Mouse (Mus musculus) hindbrain, embryonic 15.5 days (tissue): ENCODE measurements at regions not wholly inside any gene's neighbourhood (a gene's known extent, or its start where the extent isn't known, plus 50 kb on each side); places are given as distances from the start of the nearest gene placed in this dataset.
A peak's percentile ranks its signal among the peaks of the same experiment; 100 is the strongest.

Experiments
- ATAC-seq: fragments of 200-750 bp; cut with Nextera tagmentation; 2 replicates; pipeline ENCODE4 v1.8.0; 2017; ENCODE audit warnings: low read depth, moderate number of reproducible peaks, moderate TSS enrichment; ENCODE audit not compliant: low FRiP score
- H3K27ac ChIP-seq: fragments of 300-500 bp; sonication (generic); replicated peaks from 2 replicates; pipeline ENCODE4 v1.5.1; 2015; ENCODE audit warnings: mild to moderate bottlenecking, inconsistent platforms
- H3K27me3 ChIP-seq: fragments of 300-500 bp; sonication (generic); 2 replicates; pipeline ENCODE4 v1.6.1; 2015; ENCODE audit warnings: control low read depth, inconsistent platforms
- H3K36me3 ChIP-seq: fragments of 300-500 bp; sonication (generic); 2 replicates; pipeline ENCODE4 v1.6.1; 2015; ENCODE audit warnings: control low read depth, inconsistent platforms
- H3K4me1 ChIP-seq: fragments of 300-500 bp; sonication (generic); replicated peaks from 2 replicates; pipeline ENCODE4 v1.6.1; 2015; ENCODE audit warnings: control low read depth, inconsistent platforms
- H3K4me2 ChIP-seq: fragments of 300-500 bp; sonication (generic); 2 replicates; pipeline ENCODE4 v1.6.1; 2015; ENCODE audit warnings: moderate library complexity, mild to moderate bottlenecking, inconsistent platforms
- H3K4me3 ChIP-seq: fragments of 300-500 bp; sonication (generic); 2 replicates; pipeline ENCODE4 v1.5.1; 2015; ENCODE audit warnings: mild to moderate bottlenecking, inconsistent platforms
- H3K9ac ChIP-seq: fragments of 300-500 bp; sonication (generic); 2 replicates; pipeline ENCODE4 v1.6.1; 2015; ENCODE audit warnings: inconsistent platforms
- H3K9me3 ChIP-seq: fragments of 300-500 bp; sonication (generic); 2 replicates; pipeline ENCODE4 v1.6.1; 2016; ENCODE audit warnings: control low read depth, inconsistent platforms
- WGBS: fragments of 180-500 bp; shearing (Covaris S2); methylation state at CpG from one replicate; pipeline ENCODE4 v1.1.7; 2015; 5-methylcytosine and 5-hydroxymethylcytosine counted together

DNA sequence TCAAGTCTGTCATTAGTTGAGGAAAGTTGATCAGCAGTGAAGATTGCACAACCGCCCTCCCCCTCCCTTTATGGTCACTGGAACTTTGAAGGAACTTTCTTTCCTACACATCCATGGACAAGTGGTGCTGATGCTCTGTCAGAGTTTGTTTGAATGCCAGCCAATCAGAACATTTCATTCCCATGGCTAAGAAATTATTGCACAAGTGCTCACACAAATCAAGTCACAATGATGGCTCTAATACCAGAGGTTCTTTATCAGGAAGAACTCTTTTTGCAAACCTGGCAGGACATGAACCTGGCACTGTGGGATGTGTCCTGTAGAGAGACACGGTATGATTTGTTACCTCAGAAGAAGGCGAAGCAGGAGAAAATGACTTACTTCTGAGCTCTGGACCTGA is 54.3 kb upstream of the Spry2 start:
- ATAC-seq: no peak
- Histone ChIP-seq H3K9ac (no peak overlapping the region), H3K9me3 (no peaks in the 10 kb centered on the region), H3K27me3 (no peaks in the 10 kb centered on the region), H3K36me3 (no peaks in the 10 kb centered on the region), H3K4me3 (no peak overlapping the region), H3K4me1 (no peaks in the 10 kb centered on the region), H3K4me2 (no peak overlapping the region), H3K27ac (no peak overlapping the region)
- 94% methylated on average over 3 of the region's 3 CpGs for WGBS

GRCm38 (mm10) chr14:105955082-105955481 is 58.5 kb upstream of the Spry2 start:
- no peaks in the 10 kb centered on the region for H3K36me3 ChIP-seq
- H3K4me2 ChIP-seq: no peak overlapping the region
- WGBS: 94% methylated on average over 11 of the region's 11 CpGs
- no peak overlapping the region for H3K4me3 ChIP-seq
- no peak overlapping the region for H3K9ac ChIP-seq
- H3K27me3 ChIP-seq: no peaks in the 10 kb centered on the region
- ATAC-seq: no peak
- H3K4me1 ChIP-seq: no peaks in the 10 kb centered on the region
- H3K27ac ChIP-seq: no peak overlapping the region
- no peaks in the 10 kb centered on the region for H3K9me3 ChIP-seq

GRCm38 (mm10) chr14:105956796-105957195 is 60.2 kb upstream of the Spry2 start:
- Histone ChIP-seq H3K4me1 (no peaks in the 10 kb centered on the region), H3K27me3 (no peaks in the 10 kb centered on the region), H3K9me3 (no peaks in the 10 kb centered on the region), H3K4me3 (no peak overlapping the region), H3K36me3 (no peaks in the 10 kb centered on the region), H3K4me2 (no peak overlapping the region), H3K27ac (no peak overlapping the region), H3K9ac (no peak overlapping the region)
- ATAC-seq: no peak
- WGBS: 69% methylated on average over 4 of the region's 4 CpGs

DNA sequence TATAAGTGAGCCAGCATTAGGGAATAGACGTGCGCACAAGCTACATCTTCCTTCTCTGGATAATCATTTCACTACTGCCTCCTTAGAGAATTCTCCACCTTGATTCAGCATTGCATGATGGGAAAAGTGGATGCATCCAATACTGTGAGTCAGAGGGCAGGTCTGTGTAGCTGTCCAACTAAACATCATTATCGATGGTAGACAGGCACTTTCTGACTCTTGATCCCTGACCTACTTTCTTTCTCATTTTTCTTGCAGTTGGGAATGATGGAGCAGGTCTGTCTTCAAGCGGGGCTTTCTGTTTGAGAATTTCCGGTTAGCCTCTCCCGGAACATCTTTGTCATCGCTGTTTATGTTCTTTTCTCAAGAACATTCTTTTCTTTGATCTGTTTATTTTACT is 61.4 kb upstream of the Spry2 start:
- 94% methylated on average over 7 of the region's 7 CpGs for WGBS
- no peak for ATAC-seq
- Histone ChIP-seq H3K27me3 (no peaks in the 10 kb centered on the region), H3K4me2 (no peak overlapping the region), H3K36me3 (no peaks in the 10 kb centered on the region), H3K27ac (no peak overlapping the region), H3K9me3 (no peaks in the 10 kb centered on the region), H3K4me3 (no peak overlapping the region), H3K4me1 (no peaks in the 10 kb centered on the region), H3K9ac (no peak overlapping the region)

GRCm38 (mm10) chr14:105979544-105980323 is 83.1 kb upstream of the Spry2 start:
- peak overlapping the region; percentile 16; the same call in 1 of the 2 replicates for H3K4me2 ChIP-seq
- WGBS: 62% methylated on average over 15 of the region's 15 CpGs
- H3K27me3 ChIP-seq: no peaks in the 10 kb centered on the region
- ATAC-seq: no peak
- no peak overlapping the region for H3K27ac ChIP-seq
- H3K9me3 ChIP-seq: no peaks in the 10 kb centered on the region
- no peak overlapping the region for H3K9ac ChIP-seq
- no peak overlapping the region for H3K4me3 ChIP-seq
- H3K4me1 ChIP-seq: 0 out of 2 replicates have a peak, but pooled peaks cover 3% of the 10 kb centered on the region
- H3K36me3 ChIP-seq: no peaks in the 10 kb centered on the region

DNA sequence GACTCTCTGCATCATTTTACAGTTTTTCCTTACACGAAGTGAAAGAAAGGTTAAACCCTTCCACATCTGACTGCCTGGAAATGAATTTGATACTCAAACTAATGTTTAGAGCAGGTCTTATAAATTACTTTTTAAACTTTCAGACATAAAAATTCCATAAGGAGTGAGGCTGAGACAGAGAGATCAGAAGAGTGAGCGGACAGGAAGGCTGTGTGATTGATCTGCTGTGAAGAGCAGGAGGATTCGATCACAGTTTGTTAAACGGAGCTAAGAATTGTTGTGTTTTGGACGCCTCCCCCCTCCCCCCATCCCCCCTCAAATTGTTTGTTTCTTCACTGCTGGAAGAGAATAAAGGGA is 83.7 kb upstream of the Spry2 start:
- H3K4me2 ChIP-seq: no peak overlapping the region
- H3K4me1 ChIP-seq: 0 out of 2 replicates have a peak, but pooled peaks cover 3% of the 10 kb centered on the region

GRCm38 (mm10) chr14:105987341-105987882 is 90.8 kb upstream of the Spry2 start:
- ATAC-seq: no peak

More for the DNA sequence above, 83.7 kb upstream of the Spry2 start:
- Histone ChIP-seq H3K36me3 (no peaks in the 10 kb centered on the region), H3K4me3 (no peak overlapping the region), H3K9ac (no peak overlapping the region), H3K27me3 (no peaks in the 10 kb centered on the region), H3K9me3 (no peaks in the 10 kb centered on the region), H3K27ac (no peak overlapping the region)
- no peak for ATAC-seq
- 50% methylated on average over 5 of the region's 5 CpGs for WGBS

GRCm38 (mm10) chr14:105988738-105989137 is 92.1 kb upstream of the Spry2 start:
- Histone ChIP-seq H3K9ac (no peak overlapping the region), H3K4me3 (no peak overlapping the region), H3K36me3 (no peaks in the 10 kb centered on the region), H3K4me2 (no peak overlapping the region), H3K27me3 (no peaks in the 10 kb centered on the region), H3K27ac (no peak overlapping the region), H3K4me1 (no peaks in the 10 kb centered on the region), H3K9me3 (no peaks in the 10 kb centered on the region)
- ATAC-seq: no peak

More at GRCm38 (mm10) chr14:105987341-105987882, 90.8 kb upstream of the Spry2 start:
- Histone ChIP-seq H3K9me3 (no peaks in the 10 kb centered on the region), H3K4me1 (no peaks in the 10 kb centered on the region), H3K27ac (no peak overlapping the region), H3K4me3 (no peak overlapping the region), H3K4me2 (no peak overlapping the region), H3K27me3 (no peaks in the 10 kb centered on the region), H3K36me3 (no peaks in the 10 kb centered on the region), H3K9ac (no peak overlapping the region)
- 94% methylated on average over 4 of the region's 4 CpGs for WGBS

- H3K4me2 ChIP-seq: no peak overlapping the region
- H3K9ac ChIP-seq: no peak overlapping the region
- no peaks in the 10 kb centered on the region for H3K4me1 ChIP-seq
- WGBS: 89% methylated on average over 3 of the region's 3 CpGs
- ATAC-seq: no peak
- no peaks in the 10 kb centered on the region for H3K9me3 ChIP-seq
- no peaks in the 10 kb centered on the region for H3K27me3 ChIP-seq
- H3K36me3 ChIP-seq: no peaks in the 10 kb centered on the region
- H3K4me3 ChIP-seq: no peak overlapping the region
- H3K27ac ChIP-seq: no peak overlapping the region
These were observed 96.5 kb upstream of the Spry2 start for GRCm38 (mm10) chr14:105993124-105993523.

GRCm38 (mm10) chr14:105999801-106000200 is 103.2 kb upstream of the Spry2 start:
- Histone ChIP-seq H3K4me2 (no peak overlapping the region), H3K4me3 (no peak overlapping the region), H3K27ac (no peak overlapping the region), H3K9ac (no peak overlapping the region), H3K27me3 (no peaks in the 10 kb centered on the region), H3K4me1 (no peaks in the 10 kb centered on the region), H3K9me3 (no peaks in the 10 kb centered on the region), H3K36me3 (no peaks in the 10 kb centered on the region)
- WGBS: 79% methylated on average over 6 of the region's 6 CpGs
- ATAC-seq: no peak

DNA sequence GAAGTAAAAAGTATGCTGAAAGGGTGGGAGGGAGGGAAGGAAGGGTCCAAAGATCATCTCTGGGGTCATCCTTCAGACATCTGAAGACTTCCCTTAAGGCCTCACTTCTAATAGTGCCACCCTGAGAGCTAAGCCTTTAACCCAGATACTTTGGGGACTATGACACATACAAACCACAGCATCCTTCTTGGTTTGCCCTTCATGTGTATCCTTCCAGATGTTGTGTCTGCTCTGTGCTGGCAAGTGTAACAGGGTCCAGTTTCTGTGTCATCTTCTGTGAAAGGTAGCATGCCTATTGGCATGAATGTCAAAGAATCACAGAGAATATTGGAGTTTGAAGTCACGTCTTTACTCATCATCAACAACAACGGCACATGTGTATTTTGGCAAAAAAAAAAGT is 98.2 kb upstream of the Trim52 start:
- Histone ChIP-seq H3K36me3 (no peaks in the 10 kb centered on the region), H3K9me3 (no peaks in the 10 kb centered on the region), H3K4me1 (no peaks in the 10 kb centered on the region), H3K9ac (no peak overlapping the region), H3K27ac (no peak overlapping the region), H3K4me3 (no peak overlapping the region), H3K27me3 (no peaks in the 10 kb centered on the region), H3K4me2 (no peak overlapping the region)
- WGBS: 93% methylated on average over 2 of the region's 2 CpGs
- ATAC-seq: no peak

DNA sequence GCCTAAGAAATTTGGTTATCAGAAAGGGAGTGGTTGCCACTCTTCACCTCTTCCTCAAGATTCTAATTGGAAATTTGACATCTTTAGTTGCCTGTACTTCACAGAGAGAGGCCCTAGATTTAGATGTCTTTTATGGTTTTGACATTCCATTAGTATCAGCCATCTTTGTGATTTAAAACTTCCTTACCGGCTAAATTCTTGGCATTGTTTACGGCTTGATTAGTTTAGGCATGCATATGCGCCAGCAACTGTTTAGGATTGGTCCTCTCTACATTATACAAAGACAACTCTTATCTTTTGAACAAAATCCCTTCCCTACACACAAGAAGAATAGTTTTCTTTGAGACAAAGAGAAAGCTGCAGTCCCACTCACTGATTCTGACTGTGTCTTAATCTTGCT is 97.0 kb upstream of the Trim52 start:
- no peak overlapping the region for H3K4me3 ChIP-seq
- no peak overlapping the region for H3K27ac ChIP-seq
- no peak for ATAC-seq
- no peaks in the 10 kb centered on the region for H3K27me3 ChIP-seq
- H3K4me2 ChIP-seq: no peak overlapping the region
- H3K36me3 ChIP-seq: no peaks in the 10 kb centered on the region
- no peak overlapping the region for H3K9ac ChIP-seq
- no peaks in the 10 kb centered on the region for H3K9me3 ChIP-seq
- H3K4me1 ChIP-seq: no peaks in the 10 kb centered on the region
- 78% methylated on average over 3 of the region's 3 CpGs for WGBS

GRCm38 (mm10) chr14:106010961-106011360 is 95.0 kb upstream of the Trim52 start:
- H3K27ac ChIP-seq: no peak overlapping the region
- H3K27me3 ChIP-seq: no peaks in the 10 kb centered on the region
- no peak overlapping the region for H3K4me2 ChIP-seq
- H3K36me3 ChIP-seq: no peaks in the 10 kb centered on the region
- WGBS: 82% methylated on average over 6 of the region's 6 CpGs
- H3K9ac ChIP-seq: no peak overlapping the region
- no peaks in the 10 kb centered on the region for H3K9me3 ChIP-seq
- no peak for ATAC-seq
- no peak overlapping the region for H3K4me3 ChIP-seq
- no peaks in the 10 kb centered on the region for H3K4me1 ChIP-seq
